8 mouse cellular contexts compared by ENCODE assay signal in the genomic region with DNA sequence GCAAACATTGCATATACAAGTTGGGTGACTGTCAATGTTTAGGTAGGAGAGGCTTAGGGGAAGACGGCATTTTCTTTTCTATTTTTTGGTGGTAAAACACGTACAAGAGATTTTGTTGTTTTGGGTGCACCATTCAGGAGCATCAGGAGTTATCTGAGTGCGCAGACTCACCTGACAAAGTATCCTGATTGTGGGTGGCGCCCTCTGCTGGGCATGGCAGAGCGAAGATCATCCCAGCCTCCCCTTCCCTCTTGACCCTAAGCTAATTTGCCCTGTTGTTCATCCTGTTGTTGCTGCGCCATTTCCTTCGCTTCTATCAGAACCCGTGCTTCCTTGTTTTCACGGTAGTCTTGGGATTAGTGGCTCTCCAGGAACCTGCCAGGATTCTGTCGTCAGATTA.
A peak's percentile ranks its signal among the peaks of the same experiment; 100 is the strongest.
DNase-seq lines count a peak whose midpoint lies in the region; ATAC-seq and TF ChIP-seq lines count a peak whose summit lies in the region.

No protein-coding gene starts in this region.

- H3K4me3 ChIP-seq in kidney, postnatal 0 days (replicated peaks; ENCODE audit: low read depth, low read length), result no peak overlapping the region
- H3K4me3 ChIP-seq in kidney, embryonic 16.5 days (ENCODE audit: low read length), result no peak overlapping the region
- H3K4me3 ChIP-seq in liver, embryonic 14.5 days (ENCODE audit: insufficient read depth in 1 of 2, low read depth in 2 of 2, low read length in 2 of 2), result no peak overlapping the region

- no peak overlapping the region for H3K27ac ChIP-seq in kidney, postnatal 0 days
- H3K27ac ChIP-seq in kidney, embryonic 16.5 days (ENCODE audit: low read length), result no peak overlapping the region
- H3K27ac ChIP-seq in liver, embryonic 14.5 days, result no peak overlapping the region

- H3K27me3 ChIP-seq in kidney, postnatal 0 days (ENCODE audit: insufficient read depth, low read length), result no peaks in the 10 kb centered on the region
- no peaks in the 10 kb centered on the region for H3K27me3 ChIP-seq in kidney, embryonic 16.5 days (ENCODE audit: insufficient read depth, low read length)
- no peaks in the 10 kb centered on the region for H3K27me3 ChIP-seq in liver, embryonic 14.5 days (ENCODE audit: control insufficient read depth, insufficient read depth, low read length)

- no peaks in the 10 kb centered on the region for H3K9me3 ChIP-seq in kidney, postnatal 0 days (replicated peaks; ENCODE audit: low read length)
- H3K9me3 ChIP-seq in kidney, embryonic 16.5 days (ENCODE audit: low read length), result peaks cover 11% of the 10 kb centered on the region; the same call in 1 of the 2 replicates
- no peaks in the 10 kb centered on the region for H3K9me3 ChIP-seq in liver, embryonic 14.5 days (ENCODE audit: control insufficient read depth, low read length)

- no peak for TF ChIP-seq EP300 in liver, embryonic 14.5 days (IDR thresholded peaks at IDR 0.05; ENCODE audit: low read depth)

- DNase-seq in adrenal gland, postnatal 10 days, result peak; percentile 18
- no peak for DNase-seq in adrenal gland, adult 8-10 months
- no peak for DNase-seq in kidney, postnatal 0 days (ENCODE audit: low spot score)
- DNase-seq in ES-CJ7 (ENCODE audit: low read depth, low spot score), result peak; percentile 48
- DNase-seq in liver, embryonic 14.5 days (ENCODE audit: low read depth in 3 of 3, low spot score in 3 of 3), result no peak
- no peak for DNase-seq in spleen, adult 18-20 months
- DNase-seq in urinary bladder, postnatal 4 days (ENCODE audit: low spot score in 2 of 2), result no peak

- H3K36me3 ChIP-seq in kidney, postnatal 0 days (ENCODE audit: insufficient read depth, low read length), result no peaks in the 10 kb centered on the region
- no peaks in the 10 kb centered on the region for H3K36me3 ChIP-seq in kidney, embryonic 16.5 days (ENCODE audit: insufficient read depth, low read length)
- H3K36me3 ChIP-seq in liver, embryonic 14.5 days (replicated peaks; ENCODE audit: control insufficient read depth, insufficient read depth, low read depth), result no peaks in the 10 kb centered on the region

- H3K4me2 ChIP-seq in kidney, postnatal 0 days (ENCODE audit: low read length), result no peak overlapping the region
- no peak overlapping the region for H3K4me2 ChIP-seq in kidney, embryonic 16.5 days (replicated peaks; ENCODE audit: low read depth, low read length)
- H3K4me2 ChIP-seq in liver, embryonic 14.5 days (ENCODE audit: low read depth), result no peak overlapping the region

- no peaks in the 10 kb centered on the region for H3K4me1 ChIP-seq in kidney, postnatal 0 days (replicated peaks; ENCODE audit: insufficient read depth, low read length)
- no peaks in the 10 kb centered on the region for H3K4me1 ChIP-seq in kidney, embryonic 16.5 days (ENCODE audit: insufficient read depth, low read length)
- no peaks in the 10 kb centered on the region for H3K4me1 ChIP-seq in liver, embryonic 14.5 days (replicated peaks; ENCODE audit: control insufficient read depth in 2 of 2, insufficient read depth in 2 of 2, low read length in 1 of 2)

- 59% methylated on average over 10 of the region's 10 CpGs for WGBS in kidney, postnatal 0 days
- WGBS in kidney, embryonic 16.5 days, result 56% methylated on average over 10 of the region's 10 CpGs
- 42% methylated on average over 10 of the region's 10 CpGs for WGBS in liver, embryonic 14.5 days (ENCODE audit: insufficient replicate concordance)

- TF ChIP-seq CTCF in kidney, postnatal 0 days (IDR thresholded peaks at IDR 0.05; ENCODE audit: low read depth), result peak; percentile 53
- peak; percentile 67 for TF ChIP-seq CTCF in liver, embryonic 14.5 days (IDR thresholded peaks at IDR 0.05; ENCODE audit: low read depth)

- ATAC-seq in kidney, postnatal 0 days (replicated peaks; ENCODE audit: low FRiP score, low read depth), result no peak
- no peak for ATAC-seq in kidney, embryonic 16.5 days (ENCODE audit: low FRiP score, low TSS enrichment)
- no peak for ATAC-seq in liver, embryonic 14.5 days (ENCODE audit: insufficient read depth)

- no peak overlapping the region for H3K9ac ChIP-seq in kidney, postnatal 0 days (ENCODE audit: low read depth, low read length)
- no peak overlapping the region for H3K9ac ChIP-seq in kidney, embryonic 16.5 days (replicated peaks; ENCODE audit: low read length)
- H3K9ac ChIP-seq in liver, embryonic 14.5 days (replicated peaks), result no peak overlapping the region

Comparison
In these comparisons a context has a peak if more than half of its experiments do, and no peak if none do; other contexts are left out.
1. DNase-seq: peak in adrenal gland, postnatal 10 days (single experiment) and ES-CJ7 (single experiment); none in adrenal gland, adult 8-10 months (single experiment), kidney, postnatal 0 days (single experiment), liver, embryonic 14.5 days (0 of 3), spleen, adult 18-20 months (0 of 2) and urinary bladder, postnatal 4 days (0 of 2).